Mouse (Mus musculus): Measurements from ENCODE around the gene Prf1.

Prf1 gene

DNA sequence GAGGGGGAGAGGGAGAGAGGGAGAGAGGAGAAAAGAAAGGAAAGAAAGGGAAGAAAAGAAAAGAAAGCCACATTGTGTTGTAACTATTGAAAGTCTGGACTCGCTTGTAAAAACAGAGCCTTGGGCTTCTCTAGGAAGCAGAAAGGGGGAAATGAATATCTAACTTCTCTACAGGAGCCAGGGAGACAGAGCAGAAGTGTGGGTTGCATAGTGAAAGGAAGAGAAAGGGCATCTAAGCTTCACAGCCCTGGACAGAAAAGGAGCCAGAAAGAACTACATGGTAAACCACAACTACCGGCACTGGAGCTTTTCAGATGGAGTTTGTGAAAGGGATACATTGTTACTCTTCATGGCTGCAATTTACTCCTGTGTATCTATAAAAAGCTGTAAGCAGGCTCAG lies 7.2 kb upstream of the Prf1 start:
- DNase-seq = no peak

DNA sequence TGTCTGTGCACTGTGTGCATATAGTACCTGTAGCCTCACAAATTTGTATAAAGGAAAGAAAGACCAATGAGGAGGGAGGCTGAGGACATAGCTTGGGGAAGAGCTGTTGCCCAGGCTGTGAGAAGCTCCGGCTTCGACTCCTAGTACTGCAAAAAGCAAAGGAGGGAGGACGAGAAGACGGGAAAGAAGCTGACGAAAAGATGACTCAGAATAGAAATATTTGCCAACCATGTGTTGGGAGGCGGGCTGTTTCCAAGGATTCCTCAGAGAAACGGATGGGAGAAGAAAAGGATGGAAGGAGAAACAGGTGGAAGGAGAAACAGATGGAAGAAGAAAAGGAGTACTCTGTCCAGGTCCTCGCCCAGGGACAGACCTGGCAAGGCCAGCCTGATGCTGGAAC lies 3.4 kb upstream of the Prf1 start:
- DNase-seq = no peak

DNA sequence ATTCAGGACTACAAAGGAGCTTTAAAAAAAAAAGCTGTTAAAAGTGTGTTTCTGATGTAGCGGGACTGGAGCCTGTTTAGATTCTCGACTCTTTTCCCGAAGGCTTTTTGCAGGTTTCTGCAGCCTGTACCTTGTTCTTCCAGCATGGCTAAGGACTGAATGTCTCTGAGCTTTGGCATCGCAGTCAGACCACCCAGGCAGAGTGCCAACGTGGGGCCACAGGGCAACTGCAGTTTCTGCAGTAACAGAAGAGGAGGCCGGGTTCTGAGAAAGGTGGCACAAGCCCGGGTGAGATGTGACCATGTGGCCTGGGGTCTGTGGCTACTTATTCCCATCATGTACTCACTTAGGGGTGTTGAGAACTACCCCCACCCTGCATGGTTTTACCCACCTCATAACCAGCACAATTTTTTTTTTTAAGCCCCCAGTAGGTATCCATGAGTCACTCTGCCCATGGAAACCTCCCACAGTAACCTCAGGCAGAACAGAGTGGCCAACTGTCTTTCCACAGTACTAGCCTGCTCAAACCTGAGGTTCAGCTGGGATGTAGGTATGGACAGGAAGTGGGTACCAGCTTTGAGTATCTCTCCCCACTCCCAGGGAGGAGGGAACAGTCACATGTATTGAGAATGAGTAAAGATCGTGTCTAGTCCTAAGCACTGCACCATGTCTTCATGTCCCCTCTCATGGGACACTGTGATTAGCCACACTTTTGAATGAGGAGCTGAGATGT lies 754 bp upstream of the Prf1 start:
- no peak for DNase-seq

GRCm38 (mm10) chr10:61300996-61301395 lies 3.4 kb downstream of the Prf1 start:
- peak; percentile 27 for DNase-seq

DNA sequence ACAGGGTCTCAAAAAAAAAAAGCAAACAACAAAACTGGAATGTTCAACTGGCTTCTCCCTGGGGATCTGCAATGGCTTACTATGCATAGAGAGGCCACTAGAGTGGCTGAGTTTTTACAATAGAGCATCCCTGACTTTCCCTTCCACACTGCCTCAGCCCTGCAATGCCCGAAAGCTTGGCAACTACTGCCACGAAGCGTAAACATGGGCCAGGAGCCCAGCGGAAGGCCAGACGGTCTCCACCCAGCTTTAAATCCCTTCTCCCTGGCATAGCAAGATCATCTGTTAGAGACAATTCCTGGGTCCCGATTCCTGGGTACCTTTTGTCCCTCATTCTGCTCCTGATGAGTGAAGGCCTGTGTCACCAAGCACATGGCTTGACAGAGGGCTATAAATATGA lies 6.4 kb downstream of the Prf1 start:
- DNase-seq = no peak

DNA sequence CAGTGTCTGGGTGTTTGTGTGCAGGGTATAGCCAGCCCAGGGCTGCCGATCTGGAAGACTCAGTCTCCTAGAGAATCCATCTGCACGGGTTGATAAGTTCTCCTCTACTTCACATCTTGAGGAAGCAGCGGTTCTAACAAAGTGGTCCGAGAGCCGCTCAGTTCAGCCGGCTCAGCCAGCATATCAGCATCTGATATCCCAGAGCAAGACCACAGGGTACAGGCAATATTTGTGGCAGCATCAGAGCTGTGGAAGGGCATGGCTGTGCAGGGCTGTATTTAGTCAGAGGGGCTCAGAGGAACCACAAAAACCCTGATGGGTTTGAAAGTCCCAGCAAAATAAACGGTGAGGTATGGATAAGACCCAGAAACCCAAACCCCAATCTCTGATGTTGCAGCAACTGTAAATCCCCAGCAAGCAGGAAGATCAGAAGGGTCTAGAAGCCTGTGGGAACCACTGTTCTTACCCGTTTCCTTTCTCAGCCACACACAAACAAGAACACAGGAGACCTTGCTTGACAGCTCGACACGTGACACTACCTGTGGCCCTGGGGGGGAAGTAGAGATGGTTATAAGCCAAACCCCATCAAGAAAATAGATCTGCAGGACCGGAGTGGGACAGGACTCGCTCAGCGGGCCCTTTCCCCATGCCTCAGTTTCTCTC lies 8.4 kb downstream of the Prf1 start:
- peak; percentile 47 for DNase-seq

DNA sequence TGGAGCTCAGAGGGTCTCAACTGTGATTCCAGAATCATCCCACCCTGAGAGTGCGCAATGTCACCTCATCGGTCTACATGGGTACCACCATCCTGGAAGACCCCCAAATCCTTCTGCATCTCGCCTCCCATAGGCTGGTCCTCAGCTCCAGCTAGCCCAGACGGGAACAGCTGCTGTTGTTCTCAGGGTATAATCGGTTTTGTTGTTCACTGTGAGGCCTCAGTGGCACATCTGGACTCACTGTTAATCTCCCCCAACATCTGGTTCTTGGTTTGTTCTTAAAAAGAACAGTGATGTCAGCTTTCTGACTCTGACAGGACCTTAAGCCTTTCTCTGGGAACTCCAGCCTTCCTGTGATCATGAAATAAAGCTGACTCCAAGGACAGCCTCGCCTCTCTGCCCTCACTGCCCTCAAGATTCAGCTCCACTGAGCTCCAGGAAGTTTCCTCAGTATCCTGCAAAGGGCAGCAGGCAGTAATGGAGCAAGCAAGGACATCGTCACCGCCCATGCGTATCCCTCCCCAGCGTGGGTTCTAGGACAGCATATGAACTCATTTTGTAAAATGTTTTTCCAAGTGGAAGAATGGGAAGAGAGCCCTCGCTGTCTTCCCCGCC lies 11.2 kb downstream of the Prf1 start:
- DNase-seq = no peak

GRCm38 (mm10) chr10:61312159-61312558 lies 14.5 kb downstream of the Prf1 start:
- no peak for DNase-seq

DNA sequence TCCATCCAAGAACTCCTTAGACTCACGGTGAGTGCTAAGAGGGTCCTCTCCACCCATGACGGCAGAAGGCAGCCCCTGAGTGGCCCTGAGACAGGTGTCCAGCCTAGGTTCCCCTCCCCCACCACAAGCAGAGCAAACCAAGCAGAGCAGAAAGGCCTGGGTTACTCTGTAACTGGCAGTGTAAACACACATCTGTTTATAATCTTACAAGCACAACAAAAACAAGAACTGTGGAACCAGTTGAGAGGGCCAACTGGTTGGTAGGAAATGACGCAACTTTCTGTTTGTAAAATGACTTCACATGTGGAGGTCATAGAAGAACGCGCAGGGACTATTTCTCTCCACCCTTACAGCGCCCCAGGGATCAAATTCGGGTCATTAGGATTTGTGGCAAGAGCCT lies 15.1 kb downstream of the Prf1 start:
- DNase-seq = no peak

GRCm38 (mm10) chr10:61313750-61314149 lies 16.1 kb downstream of the Prf1 start:
- no peak for DNase-seq

DNA sequence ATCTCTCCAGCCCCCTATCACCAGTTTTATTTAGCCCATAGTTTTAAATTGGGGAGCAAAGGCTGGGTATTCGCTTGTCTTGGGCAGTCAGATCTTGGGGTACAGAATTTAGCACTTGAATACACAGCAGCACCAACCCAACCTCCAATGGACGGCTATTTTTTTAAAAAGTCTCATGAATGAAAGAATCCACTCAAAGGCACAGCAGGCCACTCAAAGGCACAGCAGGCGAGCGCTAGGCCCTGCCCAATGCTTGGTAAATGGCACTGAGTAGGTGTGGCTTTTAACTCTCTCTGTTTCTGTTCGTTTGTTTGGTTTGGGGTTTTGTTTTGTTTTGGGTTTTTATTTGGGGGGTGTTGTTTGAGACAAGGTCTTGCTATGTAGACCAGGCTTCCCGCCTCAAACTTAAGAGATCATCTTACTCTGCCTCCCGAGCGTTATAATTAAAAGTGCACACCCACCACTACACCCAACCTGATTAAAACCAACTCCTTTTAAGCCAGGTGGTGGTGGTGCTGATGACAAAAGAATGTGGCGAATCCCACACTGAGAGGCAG lies 17.8 kb downstream of the Prf1 start:
- no peak for DNase-seq

DNA sequence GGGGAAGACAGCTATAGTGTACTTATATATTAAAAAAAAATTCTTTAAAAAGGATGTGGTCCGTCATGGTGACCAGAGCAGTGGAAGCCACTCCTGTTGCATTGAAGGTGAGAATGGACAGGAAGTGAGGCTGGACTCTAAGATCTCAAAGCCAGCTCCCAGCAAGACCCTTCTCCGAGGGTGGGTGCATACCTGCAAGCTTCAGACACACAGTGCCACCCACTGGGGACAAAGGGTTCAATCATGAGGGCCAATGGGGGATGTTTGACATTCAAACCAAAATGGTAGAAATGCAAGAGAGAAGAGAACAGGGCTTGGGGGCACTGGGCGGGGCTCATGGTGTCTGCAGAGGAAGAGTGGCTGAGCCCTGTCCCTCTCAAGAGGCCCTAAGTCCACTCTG lies 20.9 kb downstream of the Prf1 start:
- no peak for DNase-seq

GRCm38 (mm10) chr10:61324717-61325116 lies 27.1 kb downstream of the Prf1 start:
- DNase-seq = no peak

DNA sequence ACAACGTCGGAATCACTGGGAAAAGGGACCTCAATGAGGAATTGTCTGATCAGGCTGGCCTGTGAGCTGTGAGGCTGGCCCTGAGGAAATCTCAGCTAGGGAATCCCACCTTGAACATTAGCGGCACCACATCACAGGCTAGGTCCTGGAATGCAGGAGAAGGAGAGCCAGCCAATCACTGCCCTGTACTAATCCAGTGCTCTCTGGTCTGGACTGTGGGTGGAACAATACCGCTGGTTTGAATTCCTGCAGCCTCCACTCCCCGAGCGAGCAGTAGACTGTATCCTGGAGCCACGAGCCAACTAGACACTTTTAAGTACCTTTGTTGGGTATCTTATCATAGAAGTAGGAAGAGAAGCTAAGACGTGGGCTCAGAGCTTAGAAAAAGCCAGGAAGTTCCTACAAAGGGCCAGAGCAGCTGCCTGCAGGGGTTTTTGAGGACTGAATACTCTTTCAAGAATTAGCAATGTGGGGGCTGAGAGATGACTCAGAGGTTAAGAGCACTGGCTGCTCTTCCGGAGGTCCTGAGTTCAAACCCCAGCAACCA lies 28.2 kb downstream of the Prf1 start:
- DNase-seq = no peak

GRCm38 (mm10) chr10:61327545-61327944 lies 29.9 kb downstream of the Prf1 start:
- no peak for DNase-seq

GRCm38 (mm10) chr10:61328927-61329326 lies 31.3 kb downstream of the Prf1 start:
- no peak for DNase-seq

DNA sequence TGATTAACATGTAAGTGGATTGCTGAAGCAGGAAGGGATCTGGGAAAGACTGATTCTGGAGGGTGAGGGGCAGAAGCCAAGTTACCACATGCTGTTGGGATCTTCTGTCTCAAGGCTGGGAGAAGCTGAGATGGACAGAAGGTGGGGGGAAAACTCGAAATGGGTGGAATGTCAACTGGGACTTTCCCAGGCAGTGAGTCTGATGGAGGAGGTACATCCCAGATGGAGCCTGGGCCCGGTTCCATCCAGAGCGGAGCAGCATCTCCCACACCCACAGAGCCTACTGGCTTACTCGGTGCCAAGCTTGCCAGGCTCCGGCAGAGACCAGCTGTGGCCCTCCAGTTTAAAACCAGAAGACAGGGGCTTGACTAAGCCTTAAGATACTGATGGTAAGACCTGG lies 33.4 kb downstream of the Prf1 start:
- DNase-seq = no peak

DNA sequence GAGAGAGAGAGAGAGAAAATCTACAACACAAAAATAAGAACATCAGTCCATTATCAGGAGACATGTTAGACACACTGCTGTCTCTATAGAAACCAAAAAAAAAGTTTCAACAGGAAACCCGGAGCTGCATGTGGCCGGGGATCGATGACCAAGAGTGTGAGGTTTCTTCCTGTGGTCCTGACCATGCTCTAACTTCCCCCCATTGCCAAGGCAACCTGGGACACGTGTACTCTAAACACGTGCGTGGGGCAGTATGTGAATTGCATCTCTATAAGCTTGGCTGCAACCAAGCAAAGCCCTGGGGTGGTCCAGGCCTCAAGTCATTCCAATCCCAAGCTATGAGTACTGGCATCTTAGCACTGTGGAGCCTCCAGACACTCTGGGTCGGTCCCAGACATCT lies 36.9 kb downstream of the Prf1 start:
- no peak for DNase-seq

- DNase-seq = peak; percentile 76
These were observed 38.5 kb downstream of the Prf1 start for GRCm38 (mm10) chr10:61336137-61336536.

DNA sequence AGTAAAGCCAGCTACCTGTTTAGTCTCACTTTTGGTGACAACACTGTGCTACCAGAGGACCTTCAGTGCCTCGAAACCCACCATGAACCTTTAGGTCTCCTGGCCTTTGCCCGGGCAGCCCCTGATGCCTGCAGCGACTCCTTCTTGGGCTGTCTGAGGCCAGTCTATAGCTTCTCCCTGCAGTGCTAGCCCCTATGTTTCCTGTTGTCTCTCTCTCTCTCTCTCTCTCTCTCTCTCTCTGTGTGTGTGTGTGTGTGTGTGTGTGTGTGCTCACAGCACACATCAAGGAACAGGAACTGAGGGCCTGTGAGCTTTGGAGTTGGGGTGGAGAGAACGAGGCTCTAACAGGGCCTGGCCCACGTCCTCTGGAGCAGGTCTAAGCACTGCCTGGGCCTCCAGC lies 39.0 kb downstream of the Prf1 start:
- no peak for DNase-seq

DNA sequence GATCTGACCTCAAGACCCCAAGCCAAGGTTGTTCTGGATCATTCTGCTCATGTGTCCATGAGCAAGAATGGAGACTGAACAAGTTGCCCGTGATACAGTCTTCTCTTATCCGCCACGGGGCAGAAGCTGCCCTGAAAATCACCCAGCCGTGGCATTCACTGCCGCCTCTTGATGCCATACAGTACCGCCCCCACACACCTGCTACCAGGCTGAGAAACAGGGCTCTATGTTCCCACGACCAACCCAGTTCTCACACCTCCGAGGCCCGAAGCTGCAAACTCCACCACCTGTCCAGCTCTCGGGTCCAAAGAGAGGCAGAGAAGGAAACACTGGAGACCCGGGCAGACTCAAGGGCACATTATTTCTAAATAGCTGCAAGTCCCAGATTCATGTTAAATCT lies 40.0 kb downstream of the Prf1 start:
- DNase-seq = no peak

- DNase-seq = no peak
These were observed 41.6 kb downstream of the Prf1 start for GRCm38 (mm10) chr10:61339216-61339615.

DNA sequence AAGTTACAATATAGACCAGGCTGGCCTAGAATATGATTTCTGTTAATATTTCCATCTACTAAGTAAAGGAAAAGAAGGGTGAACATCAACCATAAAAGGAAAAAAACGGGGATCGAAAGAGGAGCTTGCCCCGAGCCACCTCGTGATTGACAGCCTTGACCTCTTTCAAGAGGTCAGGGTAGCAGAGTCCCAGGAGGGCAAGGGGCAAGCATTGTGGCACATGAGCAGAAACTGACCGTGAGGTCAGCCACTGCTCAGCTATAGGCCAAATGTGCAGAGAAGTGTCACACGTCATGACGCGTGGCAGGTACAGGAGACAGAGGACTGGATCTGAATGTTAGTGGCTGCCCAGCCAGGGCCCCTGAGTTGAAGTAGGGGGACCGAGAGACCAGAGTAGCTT lies 42.6 kb downstream of the Prf1 start:
- no peak for DNase-seq

- no peak for DNase-seq
These were observed 43.4 kb downstream of the Prf1 start for GRCm38 (mm10) chr10:61341045-61341444.

Data from thymus, postnatal 25 days (tissue).